In the genomic region with DNA sequence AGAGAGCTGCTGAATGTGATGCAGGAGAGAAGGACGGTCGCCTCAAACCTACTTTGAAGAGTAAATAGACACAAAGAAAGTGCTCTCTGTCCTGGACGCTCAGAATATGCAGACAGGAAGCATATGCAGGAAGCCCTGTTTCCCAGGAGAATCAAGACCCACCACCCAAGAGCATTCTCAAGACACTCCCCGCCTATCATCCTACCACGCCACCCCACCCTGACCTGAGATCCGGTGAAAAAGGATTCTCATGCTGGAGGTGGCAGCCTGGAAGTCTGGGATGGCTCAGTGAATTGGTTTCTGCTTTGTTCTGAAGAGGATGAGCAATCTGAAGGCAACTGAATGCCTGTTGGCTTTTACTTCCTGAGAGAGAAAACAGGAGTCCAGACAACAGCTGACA, we compare ENCODE assay signal across 14 mouse cellular contexts. TPM values are rescaled to one million over a fixed set of nuclear protein-coding genes. Genes with fewer than 3 reads are reported as not detected.
"Had no signal": no experiment of that assay in that cellular context is flagged by ENCODE, and none has a peak within 500 bp of the region (broad histone marks: within the 10 kb centered on the region; RNA-seq: fewer than 3 reads in every experiment).

No protein-coding gene starts in this region.

- DNase-seq: lung, adult 18-20 months; lung, embryonic 14.5 days; lung, postnatal 10 days; lung, postnatal 4 days; midbrain, embryonic 14.5 days; retina, postnatal 1 day; right cerebral cortex, adult 18-20 months; right cerebral cortex, postnatal 25 days; right cerebral cortex, postnatal 4 days; spleen, adult 18-20 months; thymus, adult 18-20 months; thymus, postnatal 14 days; thymus, postnatal 36 days had no signal

RNA-seq across cellular contexts. Expression of gene Osmr, which starts 26.5 kb away (rescaled TPM):
- total RNA-seq: megakaryocyte-erythroid progenitor cell, adult 5-6 weeks had no signal
